Mouse (Mus musculus) monocyte, adult 2 months (primary cell): Measurements from ENCODE around the gene Atp5h.
"Not testable (repeated sequence)": the region's sequence is repeated elsewhere in the genome, so short reads cannot be mapped to it uniquely, and the experiment has no call there.

ENCODE experiments used
- DNase-seq, 2 experiments: peaks; one replicate each; pipeline ENCODE4 v3.0.0; 2022; ENCODE audit warnings: low spot score in 2 of 2, low read depth in 1 of 2

Atp5h gene

GRCm38 (mm10) chr11:115419531-115420237, at the start of gene Atp5h, which contains the start of gene Kctd2:
TSS of gene Atp5h (minus strand) at chr11:115419962.
TSS of gene Kctd2 (plus strand) at chr11:115420128.
- peak; percentile 87 to 89 for DNase-seq

- DNase-seq: no peak
Observed at GRCm38 (mm10) chr11:115467217-115467618, 47.5 kb upstream of the Atp5h start.

- no peak for DNase-seq
Observed at GRCm38 (mm10) chr11:115464851-115465250, 45.1 kb upstream of the Atp5h start.

- DNase-seq: no peak
Observed at GRCm38 (mm10) chr11:115463397-115463796, 43.6 kb upstream of the Atp5h start.

- DNase-seq: no peak
Observed at GRCm38 (mm10) chr11:115462243-115462891, 42.6 kb upstream of the Atp5h start, which contains the start of gene Slc16a5. TSS of gene Slc16a5 (plus strand) at chr11:115462474.

GRCm38 (mm10) chr11:115461846-115462242, 42.1 kb upstream of the Atp5h start:
- DNase-seq: no peak

GRCm38 (mm10) chr11:115460976-115461375, 41.2 kb upstream of the Atp5h start:
- no peak for DNase-seq

- DNase-seq: no peak
Observed at GRCm38 (mm10) chr11:115457405-115457804, 37.6 kb upstream of the Atp5h start.

- DNase-seq: no peak
Observed at GRCm38 (mm10) chr11:115456182-115456581, 36.4 kb upstream of the Atp5h start.

- DNase-seq: no peak
Observed at GRCm38 (mm10) chr11:115455619-115456018, 35.9 kb upstream of the Atp5h start.

- DNase-seq: not testable (repeated sequence)
Observed at GRCm38 (mm10) chr11:115454822-115455221, 35.1 kb upstream of the Atp5h start.

- DNase-seq: no peak
Observed at GRCm38 (mm10) chr11:115453306-115453705, 33.5 kb upstream of the Atp5h start.

- no peak for DNase-seq
Observed at GRCm38 (mm10) chr11:115452281-115452860, 32.6 kb upstream of the Atp5h start.

GRCm38 (mm10) chr11:115451781-115452241, 32.0 kb upstream of the Atp5h start:
- DNase-seq: no peak

- no peak for DNase-seq
Observed at GRCm38 (mm10) chr11:115450176-115450575, 30.4 kb upstream of the Atp5h start.

GRCm38 (mm10) chr11:115448998-115449397, 29.2 kb upstream of the Atp5h start:
- no peak for DNase-seq

GRCm38 (mm10) chr11:115448075-115448474, 28.3 kb upstream of the Atp5h start:
- no peak for DNase-seq

GRCm38 (mm10) chr11:115447321-115447885, 27.6 kb upstream of the Atp5h start:
- DNase-seq: no peak

- no peak for DNase-seq
Observed at GRCm38 (mm10) chr11:115446906-115447305, 27.1 kb upstream of the Atp5h start.

- no peak for DNase-seq
Observed at GRCm38 (mm10) chr11:115441417-115441816, 21.7 kb upstream of the Atp5h start.

- DNase-seq: no peak
Observed at GRCm38 (mm10) chr11:115439906-115440595, 20.3 kb upstream of the Atp5h start, which contains the start of gene Trim80. TSS of gene Trim80 (plus strand) at chr11:115440545.
